Mouse (Mus musculus): Measurements from ENCODE around the gene Ptprm. TPM values are rescaled to one million over a fixed set of nuclear protein-coding genes. Genes with fewer than 3 reads are reported as not detected.
"Not testable (repeated sequence)": the region's sequence is repeated elsewhere in the genome, so short reads cannot be mapped to it uniquely, and the experiment has no call there.

The Ptprm gene
- polyA plus RNA-seq, 1 experiment from 2014 or later = 13.7 TPM

GRCm38 (mm10) chr17:66869581-66870002 lies 484.7 kb downstream of the Ptprm start:
- H3K27me3 ChIP-seq (replicated peaks; ENCODE audit: control insufficient read depth, insufficient read depth, low read length) = peaks cover 6% of the 10 kb centered on the region; the same call in 1 of the 2 replicates
- 18% methylated on average over 13 of the region's 13 CpGs for WGBS
- H3K36me3 ChIP-seq (ENCODE audit: control insufficient read depth, insufficient read depth) = no peaks in the 10 kb centered on the region
- H3K4me1 ChIP-seq (replicated peaks; ENCODE audit: control insufficient read depth, insufficient read depth, low read length) = peaks cover 14% of the 10 kb centered on the region
- H3K4me2 ChIP-seq (ENCODE audit: low read length) = peak overlapping the region; percentile 48
- H3K27ac ChIP-seq (ENCODE audit: low read length) = peak overlapping the region; percentile 34
- ATAC-seq = peak; percentile 90
- no peak overlapping the region for H3K9ac ChIP-seq (replicated peaks; ENCODE audit: low read depth, low read length)
- H3K4me3 ChIP-seq (replicated peaks; ENCODE audit: low read length) = peak overlapping the region; percentile 1; the same call in 1 of the 2 replicates
- no peaks in the 10 kb centered on the region for H3K9me3 ChIP-seq (ENCODE audit: control insufficient read depth, low read length)

DNA sequence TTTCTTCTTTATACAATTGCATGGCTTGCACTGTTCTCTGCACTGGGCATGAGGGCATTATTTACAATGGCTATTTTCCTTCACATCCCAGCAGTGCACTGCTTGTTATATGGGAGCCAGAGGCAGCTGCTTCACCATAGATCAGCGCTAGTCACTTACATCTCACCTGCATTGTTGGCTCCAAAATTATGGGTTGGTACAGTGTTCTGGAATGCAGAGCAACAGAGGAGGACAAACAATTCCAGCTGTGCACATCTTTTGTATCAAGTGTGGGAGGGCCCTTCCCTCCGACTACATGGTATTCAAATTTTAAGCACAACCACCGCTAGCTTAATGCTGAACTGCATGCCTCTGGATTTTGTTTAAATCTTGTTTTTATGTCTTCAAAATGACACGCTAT lies 489.8 kb downstream of the Ptprm start:
- no peak overlapping the region for H3K27ac ChIP-seq (ENCODE audit: low read length)
- no peaks in the 10 kb centered on the region for H3K9me3 ChIP-seq (ENCODE audit: control insufficient read depth, low read length)
- H3K27me3 ChIP-seq (replicated peaks; ENCODE audit: control insufficient read depth, insufficient read depth, low read length) = peaks cover 6% of the 10 kb centered on the region; the same call in 1 of the 2 replicates
- no peak overlapping the region for H3K9ac ChIP-seq (replicated peaks; ENCODE audit: low read depth, low read length)
- H3K4me2 ChIP-seq (ENCODE audit: low read length) = no peak overlapping the region
- no peak overlapping the region for H3K4me3 ChIP-seq (replicated peaks; ENCODE audit: low read length)
- WGBS = 57% methylated on average over 4 of the region's 4 CpGs
- H3K36me3 ChIP-seq (ENCODE audit: control insufficient read depth, insufficient read depth) = no peaks in the 10 kb centered on the region
- peaks cover 5% of the 10 kb centered on the region for H3K4me1 ChIP-seq (replicated peaks; ENCODE audit: control insufficient read depth, insufficient read depth, low read length)
- no peak for ATAC-seq

DNA sequence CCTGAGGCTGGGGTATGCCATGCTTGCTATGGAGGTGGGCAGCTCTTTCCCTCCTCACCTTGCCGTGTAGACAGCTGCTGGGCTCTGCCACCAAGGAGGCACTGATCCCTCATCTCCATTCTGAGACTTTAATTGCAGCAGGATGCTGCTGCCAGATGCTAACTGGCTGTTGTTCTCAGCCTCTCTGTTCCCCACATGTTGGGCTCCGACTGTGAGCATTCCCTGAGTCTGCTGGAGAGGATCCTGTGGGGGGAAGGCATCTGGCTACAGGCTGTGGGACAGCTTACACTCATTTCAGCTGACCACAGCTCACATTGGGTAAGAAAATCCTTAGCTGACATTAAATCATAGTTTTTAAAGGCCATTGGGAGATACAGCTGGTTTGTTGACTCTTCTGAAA lies 492.7 kb downstream of the Ptprm start:
- Histone ChIP-seq H3K4me3 (replicated peaks; ENCODE audit: low read length) (no peak overlapping the region), H3K9ac (replicated peaks; ENCODE audit: low read depth, low read length) (no peak overlapping the region), H3K4me2 (ENCODE audit: low read length) (no peak overlapping the region), H3K36me3 (ENCODE audit: control insufficient read depth, insufficient read depth) (no peaks in the 10 kb centered on the region), H3K4me1 (replicated peaks; ENCODE audit: control insufficient read depth, insufficient read depth, low read length) (no peaks in the 10 kb centered on the region; the same call in 1 of the 2 replicates), H3K27ac (ENCODE audit: low read length) (no peak overlapping the region), H3K27me3 (replicated peaks; ENCODE audit: control insufficient read depth, insufficient read depth, low read length) (peaks cover 6% of the 10 kb centered on the region; the same call in 1 of the 2 replicates), H3K9me3 (ENCODE audit: control insufficient read depth, low read length) (no peaks in the 10 kb centered on the region)
- 42% methylated on average over 2 of the region's 2 CpGs for WGBS
- no peak for ATAC-seq

GRCm38 (mm10) chr17:66858757-66859156 lies 495.5 kb downstream of the Ptprm start:
- no peak overlapping the region for H3K4me2 ChIP-seq (ENCODE audit: low read length)
- no peak overlapping the region for H3K9ac ChIP-seq (replicated peaks; ENCODE audit: low read depth, low read length)
- no peak for ATAC-seq

GRCm38 (mm10) chr17:66852496-66852895 lies 501.8 kb downstream of the Ptprm start:
- no peak overlapping the region for H3K27ac ChIP-seq (ENCODE audit: low read length)
- no peaks in the 10 kb centered on the region for H3K27me3 ChIP-seq (replicated peaks; ENCODE audit: control insufficient read depth, insufficient read depth, low read length)
- no peak overlapping the region for H3K4me2 ChIP-seq (ENCODE audit: low read length)
- no peak overlapping the region for H3K4me3 ChIP-seq (replicated peaks; ENCODE audit: low read length)
- H3K9me3 ChIP-seq (ENCODE audit: control insufficient read depth, low read length) = no peaks in the 10 kb centered on the region
- H3K9ac ChIP-seq (replicated peaks; ENCODE audit: low read depth, low read length) = no peak overlapping the region
- H3K4me1 ChIP-seq (replicated peaks; ENCODE audit: control insufficient read depth, insufficient read depth, low read length) = no peaks in the 10 kb centered on the region
- H3K36me3 ChIP-seq (ENCODE audit: control insufficient read depth, insufficient read depth) = no peaks in the 10 kb centered on the region
- 71% methylated on average over 6 of the region's 6 CpGs for WGBS
- ATAC-seq = no peak

More at GRCm38 (mm10) chr17:66858757-66859156, 495.5 kb downstream of the Ptprm start:
- H3K4me3 ChIP-seq (replicated peaks; ENCODE audit: low read length) = no peak overlapping the region
- no peaks in the 10 kb centered on the region for H3K36me3 ChIP-seq (ENCODE audit: control insufficient read depth, insufficient read depth)
- H3K4me1 ChIP-seq (replicated peaks; ENCODE audit: control insufficient read depth, insufficient read depth, low read length) = no peaks in the 10 kb centered on the region; the same call in 1 of the 2 replicates
- no peaks in the 10 kb centered on the region for H3K9me3 ChIP-seq (ENCODE audit: control insufficient read depth, low read length)
- no peaks in the 10 kb centered on the region for H3K27me3 ChIP-seq (replicated peaks; ENCODE audit: control insufficient read depth, insufficient read depth, low read length)
- H3K27ac ChIP-seq (ENCODE audit: low read length) = no peak overlapping the region

DNA sequence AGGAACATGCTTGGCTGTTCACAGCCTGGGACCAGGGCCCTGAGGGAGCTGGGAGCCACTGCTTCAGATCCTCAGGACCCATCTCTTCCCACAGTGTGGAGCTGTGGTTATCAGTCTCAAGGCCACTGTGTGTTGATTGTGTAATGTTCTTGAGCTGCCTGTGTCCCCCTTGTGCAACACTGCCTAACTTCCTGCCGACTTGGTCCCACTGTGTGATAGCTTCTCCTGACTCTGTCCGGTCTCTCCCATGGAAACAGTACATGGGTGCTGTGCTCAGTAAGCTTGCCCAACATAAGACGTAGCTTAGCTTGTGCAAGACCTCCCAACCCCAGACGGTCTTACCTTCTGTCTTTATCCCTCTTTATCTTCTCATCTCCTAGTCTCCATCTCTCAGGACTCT lies 507.2 kb downstream of the Ptprm start:
- H3K27me3 ChIP-seq (replicated peaks; ENCODE audit: control insufficient read depth, insufficient read depth, low read length); H3K4me1 ChIP-seq (replicated peaks; ENCODE audit: control insufficient read depth, insufficient read depth, low read length); H3K4me2 ChIP-seq (ENCODE audit: low read length); H3K4me3 ChIP-seq (replicated peaks; ENCODE audit: low read length); H3K27ac ChIP-seq (ENCODE audit: low read length); ATAC-seq; H3K9me3 ChIP-seq (ENCODE audit: control insufficient read depth, low read length); H3K36me3 ChIP-seq (ENCODE audit: control insufficient read depth, insufficient read depth); H3K9ac ChIP-seq (replicated peaks; ENCODE audit: low read depth, low read length): not testable (repeated sequence)
- 90% methylated on average over 4 of the region's 4 CpGs for WGBS

DNA sequence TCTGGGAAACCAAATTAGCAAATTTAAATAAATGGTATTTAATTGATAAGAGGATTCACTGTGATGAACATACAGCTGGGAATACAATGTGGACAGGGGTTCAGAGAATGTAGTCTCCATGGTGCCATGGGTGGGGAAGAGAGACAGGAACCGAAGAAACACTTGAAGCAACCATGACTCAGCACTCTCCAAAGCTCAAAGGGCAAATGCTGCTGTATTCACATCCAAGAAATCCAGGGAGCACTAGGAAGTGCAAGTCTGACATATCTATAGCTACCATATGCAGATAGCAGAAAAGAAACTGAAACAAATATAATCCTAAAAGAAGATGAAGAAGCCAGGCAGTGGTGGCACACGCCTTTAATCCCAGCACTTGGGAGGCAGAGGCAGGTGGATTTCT lies 531.9 kb downstream of the Ptprm start:
- no peak overlapping the region for H3K9ac ChIP-seq (replicated peaks; ENCODE audit: low read depth, low read length)
- no peak overlapping the region for H3K4me2 ChIP-seq (ENCODE audit: low read length)
- no peaks in the 10 kb centered on the region for H3K27me3 ChIP-seq (replicated peaks; ENCODE audit: control insufficient read depth, insufficient read depth, low read length)
- no peaks in the 10 kb centered on the region for H3K9me3 ChIP-seq (ENCODE audit: control insufficient read depth, low read length)
- no peak overlapping the region for H3K4me3 ChIP-seq (replicated peaks; ENCODE audit: low read length)
- ATAC-seq = no peak
- H3K27ac ChIP-seq (ENCODE audit: low read length) = no peak overlapping the region
- no peaks in the 10 kb centered on the region for H3K36me3 ChIP-seq (ENCODE audit: control insufficient read depth, insufficient read depth)
- 87% methylated on average over 2 of the region's 2 CpGs for WGBS
- H3K4me1 ChIP-seq (replicated peaks; ENCODE audit: control insufficient read depth, insufficient read depth, low read length) = no peaks in the 10 kb centered on the region

GRCm38 (mm10) chr17:66817380-66817779 lies 536.9 kb downstream of the Ptprm start:
- Histone ChIP-seq H3K27ac (ENCODE audit: low read length) (no peak overlapping the region), H3K27me3 (replicated peaks; ENCODE audit: control insufficient read depth, insufficient read depth, low read length) (no peaks in the 10 kb centered on the region; the same call in 1 of the 2 replicates), H3K9ac (replicated peaks; ENCODE audit: low read depth, low read length) (no peak overlapping the region), H3K4me2 (ENCODE audit: low read length) (no peak overlapping the region), H3K4me3 (replicated peaks; ENCODE audit: low read length) (no peak overlapping the region), H3K36me3 (ENCODE audit: control insufficient read depth, insufficient read depth) (no peaks in the 10 kb centered on the region), H3K9me3 (ENCODE audit: control insufficient read depth, low read length) (no peaks in the 10 kb centered on the region), H3K4me1 (replicated peaks; ENCODE audit: control insufficient read depth, insufficient read depth, low read length) (no peaks in the 10 kb centered on the region)
- ATAC-seq = no peak
- WGBS = 36% methylated on average over 4 of the region's 4 CpGs

DNA sequence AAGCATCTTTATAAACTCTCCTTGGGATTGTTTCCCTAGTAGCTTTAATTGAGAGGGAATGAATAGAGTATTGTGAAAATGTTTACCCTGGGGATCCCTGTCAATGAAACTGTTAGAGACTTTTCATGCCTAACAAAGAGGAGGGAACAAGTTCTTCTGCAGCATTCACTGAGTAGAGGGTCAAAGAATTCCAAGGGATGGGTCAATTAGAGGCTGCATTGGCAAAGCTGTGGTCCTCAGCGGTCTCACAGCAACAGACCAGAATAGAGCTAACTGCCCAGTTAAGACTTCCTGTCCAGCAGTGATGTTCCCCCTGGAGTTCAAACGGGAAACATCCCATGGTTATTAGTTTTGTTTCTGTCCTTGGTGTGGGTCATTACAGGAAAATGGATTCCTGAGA lies 538.3 kb downstream of the Ptprm start:
- Histone ChIP-seq H3K4me3 (replicated peaks; ENCODE audit: low read length) (no peak overlapping the region), H3K9me3 (ENCODE audit: control insufficient read depth, low read length) (no peaks in the 10 kb centered on the region), H3K4me2 (ENCODE audit: low read length) (no peak overlapping the region), H3K27me3 (replicated peaks; ENCODE audit: control insufficient read depth, insufficient read depth, low read length) (no peaks in the 10 kb centered on the region; the same call in 1 of the 2 replicates), H3K4me1 (replicated peaks; ENCODE audit: control insufficient read depth, insufficient read depth, low read length) (no peaks in the 10 kb centered on the region), H3K27ac (ENCODE audit: low read length) (no peak overlapping the region), H3K9ac (replicated peaks; ENCODE audit: low read depth, low read length) (no peak overlapping the region), H3K36me3 (ENCODE audit: control insufficient read depth, insufficient read depth) (no peaks in the 10 kb centered on the region)
- ATAC-seq = no peak
- WGBS = 7% methylated on average over 2 of the region's 2 CpGs

DNA sequence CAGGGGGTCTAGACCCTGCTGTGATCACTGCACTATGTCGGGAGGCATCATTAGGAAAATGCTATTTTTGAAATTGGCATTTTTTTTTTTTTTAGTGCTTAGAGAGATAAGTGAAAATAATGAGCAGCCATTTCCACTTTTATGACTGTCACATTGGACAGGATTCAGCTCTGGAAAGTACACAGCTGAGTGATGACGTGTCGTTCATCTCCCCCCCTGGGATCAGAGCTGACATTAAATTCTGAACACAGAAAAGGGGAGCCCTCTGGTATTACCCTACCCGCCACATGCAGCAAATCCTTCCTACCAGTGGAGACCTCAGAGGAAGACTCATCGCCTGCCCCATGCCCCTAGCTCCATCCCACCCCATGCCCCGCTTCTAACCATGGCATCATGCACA lies 540.5 kb downstream of the Ptprm start:
- no peaks in the 10 kb centered on the region for H3K4me1 ChIP-seq (replicated peaks; ENCODE audit: control insufficient read depth, insufficient read depth, low read length)
- H3K4me3 ChIP-seq (replicated peaks; ENCODE audit: low read length) = no peak overlapping the region
- no peak overlapping the region for H3K9ac ChIP-seq (replicated peaks; ENCODE audit: low read depth, low read length)
- 0 out of 2 replicates have a peak, but pooled peaks have one; percentile 28 for ATAC-seq
- no peaks in the 10 kb centered on the region for H3K9me3 ChIP-seq (ENCODE audit: control insufficient read depth, low read length)
- H3K4me2 ChIP-seq (ENCODE audit: low read length) = no peak overlapping the region
- H3K27ac ChIP-seq (ENCODE audit: low read length) = no peak overlapping the region
- H3K36me3 ChIP-seq (ENCODE audit: control insufficient read depth, insufficient read depth) = no peaks in the 10 kb centered on the region
- no peaks in the 10 kb centered on the region; the same call in 1 of the 2 replicates for H3K27me3 ChIP-seq (replicated peaks; ENCODE audit: control insufficient read depth, insufficient read depth, low read length)
- WGBS = 67% methylated on average over 6 of the region's 6 CpGs
